Mouse (Mus musculus): ENCODE results near the gene Col6a3.

The Col6a3 gene

DNA sequence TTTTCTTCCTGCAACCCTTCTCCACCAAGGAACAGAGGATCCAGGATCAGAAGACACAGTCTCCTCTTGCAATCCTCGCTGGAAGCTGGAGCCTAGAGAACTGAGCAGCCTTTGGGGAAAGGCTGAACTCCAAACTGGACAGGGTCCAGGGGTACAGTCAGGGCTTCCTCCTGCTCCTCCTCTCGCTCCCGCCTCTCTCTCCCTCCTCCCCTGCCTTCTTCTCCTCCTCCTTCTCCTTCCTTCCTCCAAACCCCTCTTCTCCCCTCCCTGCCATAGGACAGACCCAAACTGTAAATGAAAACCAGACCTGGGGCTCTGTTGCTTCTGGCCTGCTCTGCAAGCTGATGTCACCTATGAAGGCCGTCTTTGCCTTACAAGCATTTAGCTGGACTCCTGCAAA is at the start of gene Col6a3:
Col6a3 (minus strand) TSS at position 136 of the 400 bp plus-strand sequence.
- TF ChIP-seq POU5F1 (IDR thresholded peaks at IDR 0.05; ENCODE audit: borderline replicate concordance, low read length): no peak
- TF ChIP-seq NANOG (IDR thresholded peaks at IDR 0.05; ENCODE audit: borderline replicate concordance, low read length): no peak
- TF ChIP-seq CTCF (conservative IDR thresholded peaks at IDR 0.05; ENCODE audit: low read length): no peak
- Histone ChIP-seq H3K36me3 (ENCODE audit: insufficient read depth, low read length) (no peaks in the 10 kb centered on the region), H3K4me1 (replicated peaks; ENCODE audit: low read depth, low read length) (no peaks in the 10 kb centered on the region; the same call in 1 of the 2 replicates), H3K27me3 (ENCODE audit: insufficient read depth, low read length) (peaks cover 45% of the 10 kb centered on the region), H3K9me3 (ENCODE audit: low read length) (peaks cover 16% of the 10 kb centered on the region), H3K4me3 (replicated peaks; ENCODE audit: low read length) (no peak within 1 kb of the TSS)

DNA sequence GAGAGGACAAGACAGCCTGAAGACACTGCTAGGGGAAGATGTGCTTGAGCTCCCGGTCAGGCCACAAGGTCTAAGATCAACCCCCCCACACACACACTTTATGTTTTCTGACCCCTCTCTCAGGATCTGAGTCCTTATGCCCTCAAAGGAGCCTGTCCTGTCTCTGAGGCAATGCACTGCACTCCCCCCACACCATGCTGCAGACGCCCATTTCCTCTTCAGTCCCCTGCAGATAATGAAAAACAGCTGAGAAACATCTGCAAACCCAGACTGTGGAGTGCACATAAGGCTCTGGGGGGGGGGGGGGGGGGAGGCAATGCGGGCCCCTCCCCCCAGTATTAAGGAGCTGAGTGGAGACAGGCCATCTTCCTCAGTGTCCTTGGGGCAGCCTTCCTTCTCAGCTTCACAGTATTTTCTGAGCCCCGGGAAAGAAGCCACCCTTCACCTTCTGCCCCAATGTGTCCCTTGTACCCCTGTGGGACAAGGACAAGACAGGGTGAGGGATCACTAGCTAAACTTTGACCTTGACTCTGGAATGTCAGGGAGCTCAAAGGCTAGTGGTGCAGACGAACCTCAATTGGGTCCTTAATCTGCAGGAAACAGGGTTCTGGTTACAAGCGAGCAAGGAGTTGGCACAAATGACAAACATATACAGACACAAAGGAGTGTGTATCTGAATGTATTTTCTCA is 42.1 kb upstream of the Col6a3 start:
- no peaks in the 10 kb centered on the region for H3K36me3 ChIP-seq (ENCODE audit: insufficient read depth, low read length)
- no peaks in the 10 kb centered on the region; the same call in 1 of the 2 replicates for H3K4me1 ChIP-seq (replicated peaks; ENCODE audit: low read depth, low read length)
- no peak overlapping the region for H3K4me3 ChIP-seq (replicated peaks; ENCODE audit: low read length)
- peaks cover 54% of the 10 kb centered on the region for H3K9me3 ChIP-seq (ENCODE audit: low read length)
- H3K27me3 ChIP-seq (ENCODE audit: insufficient read depth, low read length): no peaks in the 10 kb centered on the region
- no peak for TF ChIP-seq NANOG (IDR thresholded peaks at IDR 0.05; ENCODE audit: borderline replicate concordance, low read length)
- no peak for TF ChIP-seq CTCF (conservative IDR thresholded peaks at IDR 0.05; ENCODE audit: low read length)
- no peak for TF ChIP-seq POU5F1 (IDR thresholded peaks at IDR 0.05; ENCODE audit: borderline replicate concordance, low read length)

DNA sequence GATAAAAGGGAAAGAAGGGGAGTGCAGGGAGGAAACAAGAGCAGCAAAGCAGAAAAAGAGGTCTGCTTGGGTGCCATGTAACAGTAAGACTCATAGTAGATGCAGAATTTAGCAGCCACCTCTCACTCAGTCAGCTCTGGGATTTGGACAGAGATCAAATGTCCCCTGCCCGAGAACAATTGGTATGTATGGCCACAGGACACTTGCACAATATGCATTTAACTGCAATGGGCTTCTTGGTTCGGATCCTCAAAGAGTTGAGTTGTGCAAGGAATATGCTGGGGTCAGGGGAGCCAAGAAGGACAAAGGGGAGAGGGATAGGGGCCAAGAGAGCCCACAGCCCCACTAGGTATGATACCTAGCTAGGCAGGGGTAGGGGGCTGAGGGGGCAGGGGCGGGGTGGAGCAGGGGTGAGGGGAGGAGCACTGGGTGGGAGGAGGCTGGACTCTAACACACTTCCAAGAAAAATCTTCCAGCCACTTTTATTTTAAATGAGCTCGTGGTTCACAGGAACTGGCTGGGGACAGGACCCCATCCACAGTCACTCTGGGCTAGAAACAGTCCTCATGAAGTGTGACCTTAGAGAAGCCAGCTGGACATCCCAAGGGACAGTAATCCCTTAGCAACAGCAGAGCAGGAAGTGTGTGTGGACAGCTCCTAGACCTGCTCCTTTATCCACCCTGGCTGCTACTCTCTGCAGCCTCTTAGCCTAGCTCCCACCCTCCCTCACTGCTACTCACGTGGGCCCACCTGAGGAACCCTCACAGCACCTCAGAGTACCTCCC is 32.9 kb upstream of the Col6a3 start:
- peaks cover 5% of the 10 kb centered on the region for H3K27me3 ChIP-seq (ENCODE audit: insufficient read depth, low read length)
- H3K4me1 ChIP-seq (replicated peaks; ENCODE audit: low read depth, low read length): no peaks in the 10 kb centered on the region
- peaks cover 2% of the 10 kb centered on the region; the same call in 1 of the 2 replicates for H3K9me3 ChIP-seq (ENCODE audit: low read length)
- no peak for TF ChIP-seq NANOG (IDR thresholded peaks at IDR 0.05; ENCODE audit: borderline replicate concordance, low read length)
- TF ChIP-seq CTCF (conservative IDR thresholded peaks at IDR 0.05; ENCODE audit: low read length): no peak
- no peak for TF ChIP-seq POU5F1 (IDR thresholded peaks at IDR 0.05; ENCODE audit: borderline replicate concordance, low read length)
- H3K36me3 ChIP-seq (ENCODE audit: insufficient read depth, low read length): no peaks in the 10 kb centered on the region
- no peak overlapping the region for H3K4me3 ChIP-seq (replicated peaks; ENCODE audit: low read length)

DNA sequence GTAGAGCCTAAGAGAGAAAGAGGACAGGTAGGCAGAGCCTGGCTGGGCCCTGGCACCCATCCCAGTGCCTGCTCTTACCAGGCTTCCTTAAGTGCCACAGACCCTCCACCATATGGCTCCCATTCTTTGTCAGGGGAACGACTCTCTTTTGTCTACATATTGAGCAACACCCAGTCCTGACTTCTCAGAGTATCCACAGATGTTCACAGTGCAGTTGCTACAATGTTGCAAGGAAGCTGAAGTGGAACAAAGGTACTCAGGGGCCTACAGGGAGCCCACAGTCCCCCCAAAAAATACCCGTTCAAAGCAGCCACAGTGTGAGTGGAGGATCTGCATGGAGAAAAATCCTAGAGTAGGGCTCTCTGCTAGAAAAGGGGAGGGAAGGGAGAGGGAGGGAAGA is 32.2 kb upstream of the Col6a3 start:
- no peak overlapping the region for H3K4me3 ChIP-seq (replicated peaks; ENCODE audit: low read length)
- H3K9me3 ChIP-seq (ENCODE audit: low read length): no peaks in the 10 kb centered on the region
- peaks cover 5% of the 10 kb centered on the region for H3K27me3 ChIP-seq (ENCODE audit: insufficient read depth, low read length)
- no peak for TF ChIP-seq POU5F1 (IDR thresholded peaks at IDR 0.05; ENCODE audit: borderline replicate concordance, low read length)
- no peak for TF ChIP-seq NANOG (IDR thresholded peaks at IDR 0.05; ENCODE audit: borderline replicate concordance, low read length)
- no peak for TF ChIP-seq CTCF (conservative IDR thresholded peaks at IDR 0.05; ENCODE audit: low read length)
- H3K4me1 ChIP-seq (replicated peaks; ENCODE audit: low read depth, low read length): no peaks in the 10 kb centered on the region
- H3K36me3 ChIP-seq (ENCODE audit: insufficient read depth, low read length): no peaks in the 10 kb centered on the region

DNA sequence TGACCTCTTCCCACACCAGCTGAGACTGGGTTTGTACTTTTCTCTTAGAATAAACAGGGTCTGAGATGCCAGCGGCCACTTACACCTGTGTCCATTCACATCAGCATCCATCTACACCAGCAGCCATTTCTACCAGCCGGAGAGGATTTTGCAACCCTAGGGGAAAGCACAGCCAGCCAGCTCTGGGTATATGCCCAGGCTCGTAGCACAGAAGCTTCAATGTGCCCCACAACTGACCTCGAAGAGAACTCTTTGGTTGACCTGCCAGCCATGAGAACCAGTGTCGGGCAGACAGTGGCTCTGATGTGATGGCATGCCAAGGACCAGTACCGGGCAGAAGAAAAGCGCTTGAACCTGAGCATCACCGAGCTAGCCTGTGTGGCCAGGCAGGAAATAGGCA is 31.6 kb upstream of the Col6a3 start:
- no peak overlapping the region for H3K4me3 ChIP-seq (replicated peaks; ENCODE audit: low read length)
- H3K27me3 ChIP-seq (ENCODE audit: insufficient read depth, low read length): peaks cover 5% of the 10 kb centered on the region
- H3K4me1 ChIP-seq (replicated peaks; ENCODE audit: low read depth, low read length): no peaks in the 10 kb centered on the region
- H3K9me3 ChIP-seq (ENCODE audit: low read length): no peaks in the 10 kb centered on the region
- TF ChIP-seq POU5F1 (IDR thresholded peaks at IDR 0.05; ENCODE audit: borderline replicate concordance, low read length) (no peak), CTCF (conservative IDR thresholded peaks at IDR 0.05; ENCODE audit: low read length) (no peak), NANOG (IDR thresholded peaks at IDR 0.05; ENCODE audit: borderline replicate concordance, low read length) (no peak)
- no peaks in the 10 kb centered on the region for H3K36me3 ChIP-seq (ENCODE audit: insufficient read depth, low read length)

DNA sequence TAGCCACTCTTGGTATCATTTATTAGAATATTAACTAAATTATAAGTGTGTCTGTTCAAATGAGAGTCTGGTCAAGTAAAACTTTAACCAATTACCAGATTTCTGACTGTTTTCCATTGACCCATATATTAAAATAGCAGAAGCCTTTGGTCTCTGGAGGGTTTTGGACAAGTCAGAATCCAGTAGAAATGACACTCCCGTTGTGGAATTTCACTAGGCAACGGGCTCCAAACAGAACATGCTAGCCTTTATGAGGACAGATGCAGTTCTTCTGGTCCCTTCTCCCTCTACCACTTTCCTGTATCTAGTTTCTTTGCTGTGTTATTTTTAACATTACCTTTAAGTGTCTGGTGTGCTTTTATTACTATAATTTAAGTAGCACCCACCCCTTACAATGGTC is 26.8 kb upstream of the Col6a3 start:
- H3K9me3 ChIP-seq (ENCODE audit: low read length): no peaks in the 10 kb centered on the region
- H3K36me3 ChIP-seq (ENCODE audit: insufficient read depth, low read length): no peaks in the 10 kb centered on the region
- TF ChIP-seq POU5F1 (IDR thresholded peaks at IDR 0.05; ENCODE audit: borderline replicate concordance, low read length) (no peak), NANOG (IDR thresholded peaks at IDR 0.05; ENCODE audit: borderline replicate concordance, low read length) (no peak), CTCF (conservative IDR thresholded peaks at IDR 0.05; ENCODE audit: low read length) (no peak)
- H3K27me3 ChIP-seq (ENCODE audit: insufficient read depth, low read length): peaks cover 5% of the 10 kb centered on the region
- no peak overlapping the region for H3K4me3 ChIP-seq (replicated peaks; ENCODE audit: low read length)
- H3K4me1 ChIP-seq (replicated peaks; ENCODE audit: low read depth, low read length): no peaks in the 10 kb centered on the region

DNA sequence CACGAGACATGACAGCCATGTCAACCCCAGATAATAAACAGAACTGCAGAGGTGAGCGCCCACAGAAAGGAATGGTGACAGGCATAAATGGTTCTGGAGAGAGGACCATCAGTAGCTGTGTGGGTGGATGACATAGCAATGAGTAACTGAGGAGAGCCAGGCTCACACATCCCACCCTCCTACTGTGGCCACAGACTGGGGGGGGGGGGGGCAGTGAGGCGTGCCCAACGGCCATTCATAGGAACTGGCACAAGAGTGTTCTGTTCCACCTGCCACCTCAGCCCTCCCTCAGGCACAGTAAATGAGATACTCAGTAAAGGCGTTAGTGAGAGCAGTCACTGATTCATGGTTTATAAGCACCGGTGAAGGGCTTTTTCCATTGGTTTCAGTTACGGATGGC is 23.0 kb upstream of the Col6a3 start:
- Histone ChIP-seq H3K9me3 (ENCODE audit: low read length) (no peaks in the 10 kb centered on the region), H3K4me3 (replicated peaks; ENCODE audit: low read length) (no peak overlapping the region)
- no peak for TF ChIP-seq CTCF (conservative IDR thresholded peaks at IDR 0.05; ENCODE audit: low read length)
- no peak for TF ChIP-seq POU5F1 (IDR thresholded peaks at IDR 0.05; ENCODE audit: borderline replicate concordance, low read length)
- no peak for TF ChIP-seq NANOG (IDR thresholded peaks at IDR 0.05; ENCODE audit: borderline replicate concordance, low read length)

DNA sequence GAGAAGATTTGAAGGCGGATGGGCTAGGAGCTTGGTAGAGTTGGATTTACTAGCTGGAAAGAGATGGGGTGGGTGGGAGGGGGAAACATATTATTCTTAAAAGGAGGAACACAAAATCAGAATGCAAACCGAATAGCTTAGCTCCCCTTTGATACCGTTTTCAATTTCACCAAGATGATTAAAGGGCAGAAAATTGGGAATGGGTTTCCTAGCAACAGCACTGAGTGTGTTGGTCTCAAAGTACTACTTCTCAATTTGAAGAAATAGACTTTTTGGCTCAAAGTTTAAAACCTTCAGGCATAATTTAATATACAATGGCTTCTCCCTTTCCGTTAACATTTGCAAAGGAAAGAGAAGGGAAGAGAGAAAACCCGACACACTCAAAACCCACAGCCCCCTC is 12.1 kb upstream of the Col6a3 start:
- Histone ChIP-seq H3K36me3 (ENCODE audit: insufficient read depth, low read length) (no peaks in the 10 kb centered on the region), H3K27me3 (ENCODE audit: insufficient read depth, low read length) (no peaks in the 10 kb centered on the region), H3K4me1 (replicated peaks; ENCODE audit: low read depth, low read length) (no peaks in the 10 kb centered on the region), H3K9me3 (ENCODE audit: low read length) (peaks cover 45% of the 10 kb centered on the region), H3K4me3 (replicated peaks; ENCODE audit: low read length) (no peak overlapping the region)
- no peak for TF ChIP-seq NANOG (IDR thresholded peaks at IDR 0.05; ENCODE audit: borderline replicate concordance, low read length)
- no peak for TF ChIP-seq POU5F1 (IDR thresholded peaks at IDR 0.05; ENCODE audit: borderline replicate concordance, low read length)

More for the DNA sequence above, 23.0 kb upstream of the Col6a3 start:
- H3K36me3 ChIP-seq (ENCODE audit: insufficient read depth, low read length): no peaks in the 10 kb centered on the region
- no peaks in the 10 kb centered on the region for H3K4me1 ChIP-seq (replicated peaks; ENCODE audit: low read depth, low read length)
- no peaks in the 10 kb centered on the region for H3K27me3 ChIP-seq (ENCODE audit: insufficient read depth, low read length)

Measured in E14TG2a.4 (cell line).